In genomic region chr1:179802610-179803512, GRCm38 (mm10) we compare ENCODE assay signal across 8 mouse cellular contexts. TPM values are rescaled to one million over a fixed set of nuclear protein-coding genes. Genes with fewer than 3 reads are reported as not detected.
DNase-seq lines count a peak whose midpoint lies in the region; ATAC-seq and TF ChIP-seq lines count a peak whose summit lies in the region.

TSS of gene Gm10518 (plus strand) at chr1:179803376.

- no peaks in the 10 kb centered on the region for H3K9me3 ChIP-seq in embryonic facial prominence, embryonic 11.5 days (replicated peaks; ENCODE audit: control insufficient read depth, low read length)
- H3K9me3 ChIP-seq in intestine, postnatal 0 days (ENCODE audit: control insufficient read depth): no peaks in the 10 kb centered on the region
- H3K9me3 ChIP-seq in limb, embryonic 10.5 days (replicated peaks): no peaks in the 10 kb centered on the region
- H3K9me3 ChIP-seq in midbrain, embryonic 11.5 days (ENCODE audit: control insufficient read depth, low read length): no peaks in the 10 kb centered on the region

- H3K4me3 ChIP-seq in thymus, adult 2 months (ENCODE audit: control insufficient read depth, insufficient read depth, low read length): peak within 1 kb of the TSS; percentile 80
- H3K4me3 ChIP-seq in embryonic facial prominence, embryonic 11.5 days (ENCODE audit: low read depth, low read length): peak within 1 kb of the TSS; percentile 95
- H3K4me3 ChIP-seq in intestine, postnatal 0 days (ENCODE audit: low read depth, low read length): peak within 1 kb of the TSS; percentile 87
- peak within 1 kb of the TSS; percentile 92 for H3K4me3 ChIP-seq in limb, embryonic 10.5 days
- peak within 1 kb of the TSS; percentile 91 for H3K4me3 ChIP-seq in midbrain, embryonic 11.5 days (ENCODE audit: low read depth, low read length)

- peak within 1 kb of the TSS; percentile 97 for H3K9ac ChIP-seq in embryonic facial prominence, embryonic 11.5 days (replicated peaks; ENCODE audit: low read length)
- H3K9ac ChIP-seq in intestine, postnatal 0 days (ENCODE audit: low read depth, low read length): peak within 1 kb of the TSS; percentile 97
- peak within 1 kb of the TSS; percentile 86 for H3K9ac ChIP-seq in midbrain, embryonic 11.5 days (ENCODE audit: low read length)

- ATAC-seq in embryonic facial prominence, embryonic 11.5 days (replicated peaks; ENCODE audit: insufficient number of reproducible peaks, low FRiP score, low TSS enrichment, low read depth): peak; percentile 70
- peak; percentile 64 for ATAC-seq in intestine, postnatal 0 days
- ATAC-seq in midbrain, embryonic 11.5 days (ENCODE audit: low FRiP score): peak; percentile 78

- peak; percentile 59 for DNase-seq in thymus, adult 2 months
- no peak for DNase-seq in thymus, postnatal 0 days (ENCODE audit: low spot score)
- DNase-seq in embryonic facial prominence, embryonic 11.5 days (ENCODE audit: low spot score): peak; percentile 65
- DNase-seq in gastrocnemius, postnatal 4 days (ENCODE audit: low spot score in 2 of 2): peak; percentile 36 to 72
- DNase-seq in limb, embryonic 10.5 days (ENCODE audit: low spot score): peak; percentile 77
- DNase-seq in midbrain, embryonic 11.5 days (ENCODE audit: low spot score, missing footprints): peak; percentile 95
- peak; percentile 64 to 86 for DNase-seq in spleen, postnatal 4 days (ENCODE audit: low spot score in 2 of 2)

- under 1% methylated on average over 89 of the region's 94 CpGs for WGBS in thymus, adult 2 months
- WGBS in embryonic facial prominence, embryonic 11.5 days: under 1% methylated on average over 48 of the region's 94 CpGs
- WGBS in intestine, postnatal 0 days: 1% methylated on average over 80 of the region's 94 CpGs
- under 1% methylated on average over 90 of the region's 94 CpGs for WGBS in limb, embryonic 10.5 days
- WGBS in midbrain, embryonic 11.5 days: under 1% methylated on average over 70 of the region's 94 CpGs

- H3K4me1 ChIP-seq in thymus, adult 2 months (replicated peaks; ENCODE audit: control insufficient read depth, insufficient read depth, low read length): 0 out of 2 replicates have a peak, but pooled peaks cover 6% of the 10 kb centered on the region
- no peaks in the 10 kb centered on the region for H3K4me1 ChIP-seq in embryonic facial prominence, embryonic 11.5 days (ENCODE audit: control insufficient read depth, insufficient read depth, low read length)
- H3K4me1 ChIP-seq in intestine, postnatal 0 days (replicated peaks; ENCODE audit: control insufficient read depth, insufficient read depth, low read length): no peaks in the 10 kb centered on the region
- peaks cover 18% of the 10 kb centered on the region for H3K4me1 ChIP-seq in limb, embryonic 10.5 days
- peaks cover 9% of the 10 kb centered on the region for H3K4me1 ChIP-seq in midbrain, embryonic 11.5 days (ENCODE audit: control insufficient read depth, insufficient read depth, low read length)

- peaks cover 6% of the 10 kb centered on the region for H3K36me3 ChIP-seq in thymus, adult 2 months (ENCODE audit: control insufficient read depth, insufficient read depth, low read length)
- H3K36me3 ChIP-seq in embryonic facial prominence, embryonic 11.5 days (replicated peaks; ENCODE audit: control insufficient read depth, insufficient read depth, low read depth, low read length): no peaks in the 10 kb centered on the region
- H3K36me3 ChIP-seq in intestine, postnatal 0 days (ENCODE audit: control insufficient read depth, insufficient read depth): peaks cover 5% of the 10 kb centered on the region
- H3K36me3 ChIP-seq in limb, embryonic 10.5 days: peaks cover 22% of the 10 kb centered on the region
- H3K36me3 ChIP-seq in midbrain, embryonic 11.5 days (ENCODE audit: control insufficient read depth, insufficient read depth, low read length): 0 out of 2 replicates have a peak, but pooled peaks cover 2% of the 10 kb centered on the region

- TF ChIP-seq CTCF in thymus, adult 2 months (IDR thresholded peaks at IDR 0.05; ENCODE audit: borderline replicate concordance, control insufficient read depth, extremely low read depth, insufficient read depth, low read length, poor library complexity): no peak
- TF ChIP-seq CTCF in intestine, postnatal 0 days (IDR thresholded peaks at IDR 0.05; ENCODE audit: low read depth): peak; percentile 16; the same call in 1 of the 2 replicates

- TF ChIP-seq POLR2A in thymus, adult 2 months (IDR thresholded peaks at IDR 0.05; ENCODE audit: control insufficient read depth, extremely low read depth, insufficient read depth, low read length, poor library complexity): no peak

- no peaks in the 10 kb centered on the region for H3K27me3 ChIP-seq in thymus, adult 2 months (ENCODE audit: control insufficient read depth, insufficient read depth, low read length)
- H3K27me3 ChIP-seq in embryonic facial prominence, embryonic 11.5 days (ENCODE audit: control insufficient read depth, insufficient read depth, low read length): no peaks in the 10 kb centered on the region
- no peaks in the 10 kb centered on the region for H3K27me3 ChIP-seq in intestine, postnatal 0 days (replicated peaks; ENCODE audit: control insufficient read depth, insufficient read depth, low read length)
- no peaks in the 10 kb centered on the region for H3K27me3 ChIP-seq in limb, embryonic 10.5 days (ENCODE audit: low read depth, poor library complexity, severe bottlenecking)
- no peaks in the 10 kb centered on the region for H3K27me3 ChIP-seq in midbrain, embryonic 11.5 days (ENCODE audit: control insufficient read depth, insufficient read depth, low read length)

- peak within 1 kb of the TSS; percentile 74 for H3K4me2 ChIP-seq in embryonic facial prominence, embryonic 11.5 days (ENCODE audit: low read depth, low read length)
- peak within 1 kb of the TSS; percentile 84 for H3K4me2 ChIP-seq in intestine, postnatal 0 days (replicated peaks; ENCODE audit: low read depth)
- H3K4me2 ChIP-seq in midbrain, embryonic 11.5 days: peak within 1 kb of the TSS; percentile 77

- H3K27ac ChIP-seq in thymus, adult 2 months (ENCODE audit: control insufficient read depth, insufficient read depth, low read length): peak within 1 kb of the TSS; percentile 58
- H3K27ac ChIP-seq in embryonic facial prominence, embryonic 11.5 days (replicated peaks; ENCODE audit: low read depth, low read length): peak within 1 kb of the TSS; percentile 98
- peak within 1 kb of the TSS; percentile 98 for H3K27ac ChIP-seq in intestine, postnatal 0 days (ENCODE audit: low read depth, low read length)
- H3K27ac ChIP-seq in limb, embryonic 10.5 days: peak within 1 kb of the TSS; percentile 97
- H3K27ac ChIP-seq in midbrain, embryonic 11.5 days (ENCODE audit: low read depth, low read length): peak within 1 kb of the TSS; percentile 96

RNA-seq across cellular contexts. Expression of gene Gm10518, which starts in this region (rescaled TPM):
- polyA plus RNA-seq in thymus, adult 2 months (2012; rRNA removed): not detected in 2 replicates
- polyA plus RNA-seq in thymus, postnatal 0 days (2015; fragmentation: Nextera tagmentation; extraction: Ambion mirVana): 0.35 and 0.39 TPM in 2 replicates
- polyA plus RNA-seq in embryonic facial prominence, embryonic 11.5 days (2014; fragmentation: Nextera tagmentation; extraction: Ambion mirVana): 0.41 TPM in 1 of 2 replicates, not detected in the other
- total RNA-seq in gastrocnemius, postnatal 4 days (2021): not detected
- not detected in 2 replicates for polyA plus RNA-seq in intestine, postnatal 0 days (2015; fragmentation: Nextera tagmentation; extraction: Ambion mirVana)
- 0.26 TPM in 1 of 2 replicates, not detected in the other for polyA plus RNA-seq in limb, embryonic 10.5 days (2016; fragmentation: Nextera tagmentation; extraction: Ambion mirVana)
- 0.20 and 0.30 TPM in 2 replicates for polyA plus RNA-seq in midbrain, embryonic 11.5 days (2014; fragmentation: Nextera tagmentation; extraction: Ambion mirVana)

Comparison
In these comparisons a context has a peak if more than half of its experiments do, and no peak if none do; other contexts are left out.
1. Peak in DNase-seq, H3K4me3 ChIP-seq and H3K27ac ChIP-seq in thymus, adult 2 months; RNA of the gene not detected or under 1 TPM.
2. Peak in DNase-seq, ATAC-seq, H3K4me3 ChIP-seq, H3K27ac ChIP-seq, H3K9ac ChIP-seq and H3K4me2 ChIP-seq in embryonic facial prominence, embryonic 11.5 days; RNA of the gene not detected or under 1 TPM.
3. Peak in DNase-seq in gastrocnemius, postnatal 4 days; RNA of the gene not detected or under 1 TPM.
4. Peak in ATAC-seq, H3K4me3 ChIP-seq, H3K27ac ChIP-seq, H3K9ac ChIP-seq and H3K4me2 ChIP-seq in intestine, postnatal 0 days; RNA of the gene not detected or under 1 TPM.
5. Peak in DNase-seq, H3K4me3 ChIP-seq and H3K27ac ChIP-seq in limb, embryonic 10.5 days; RNA of the gene not detected or under 1 TPM.
6. Peak in DNase-seq, ATAC-seq, H3K4me3 ChIP-seq, H3K27ac ChIP-seq, H3K9ac ChIP-seq and H3K4me2 ChIP-seq in midbrain, embryonic 11.5 days; RNA of the gene not detected or under 1 TPM.